Mouse (Mus musculus) myocyte (in vitro differentiated cells): Measurements from ENCODE around the gene H2-Ke6. TPM values are rescaled to one million over a fixed set of nuclear protein-coding genes. Genes with fewer than 3 reads are reported as not detected.

Source experiments
- H3K27me3 ChIP-seq: one replicate; pipeline ENCODE4 v1.6.1; 2011; ENCODE audit not compliant: control insufficient read depth, insufficient read depth, insufficient read length
- H3K36me3 ChIP-seq: one replicate; pipeline ENCODE4 v1.6.1; 2011; ENCODE audit not compliant: control insufficient read depth, insufficient read depth
- H3K4me2 ChIP-seq: one replicate; pipeline ENCODE4 v1.6.1; 2011; ENCODE audit warnings: low read depth, control low read depth
- H3K4me3 ChIP-seq: one replicate; pipeline ENCODE4 v1.5.1; 2011; ENCODE audit warnings: mild to moderate bottlenecking, control low read depth, moderate library complexity
- H3K79me2 ChIP-seq: one replicate; pipeline ENCODE4 v1.6.1; 2011; ENCODE audit not compliant: control insufficient read depth, insufficient read depth
- H3ac ChIP-seq: one replicate; pipeline ENCODE4 v1.6.1; 2011; ENCODE audit not compliant: control insufficient read depth, insufficient read length
- CEBPB ChIP-seq: IDR thresholded peaks from 2 replicates; pipeline ENCODE4 v1.6.1; 2011; ENCODE audit warnings: mild to moderate bottlenecking, moderate library complexity; ENCODE audit not compliant: poor library complexity, insufficient read depth, severe bottlenecking
- E2F4 ChIP-seq: IDR thresholded peaks from one replicate; pipeline ENCODE4 v1.6.1; 2011; ENCODE audit warnings: mild to moderate bottlenecking, control low read depth, moderate library complexity; ENCODE audit not compliant: insufficient read depth
- MAX ChIP-seq: IDR thresholded peaks from one replicate; pipeline ENCODE4 v1.6.1; 2011; ENCODE audit warnings: low read depth, mild to moderate bottlenecking, control low read depth
- MYOD1 ChIP-seq, 3 experiments: IDR thresholded peaks; one replicate each; pipeline ENCODE4 v1.6.1; 2011; ENCODE audit warnings: control low read depth in 2 of 3, low read depth in 2 of 3, mild to moderate bottlenecking in 2 of 3, moderate library complexity in 1 of 3; ENCODE audit not compliant: insufficient read length in 2 of 3, control insufficient read depth in 1 of 3
- MYOG ChIP-seq, 3 experiments: IDR thresholded peaks; one replicate each; pipeline ENCODE4 v1.6.1; 2011; ENCODE audit warnings: control low read depth in 2 of 3, low read depth in 2 of 3, mild to moderate bottlenecking in 2 of 3; ENCODE audit not compliant: insufficient read length in 2 of 3, control insufficient read depth in 1 of 3, insufficient read depth in 1 of 3
- POLR2A ChIP-seq: IDR thresholded peaks from one replicate; pipeline ENCODE4 v1.6.1; 2011; ENCODE audit warnings: low read depth, mild to moderate bottlenecking, control low read depth, moderate library complexity; ENCODE audit not compliant: insufficient read length
- POLR2AphosphoS2 ChIP-seq: IDR thresholded peaks from one replicate; pipeline ENCODE4 v1.6.1; 2011; ENCODE audit warnings: low read depth, control low read depth; ENCODE audit not compliant: insufficient read length
- REST ChIP-seq: IDR thresholded peaks from one replicate; pipeline ENCODE4 v1.6.1; 2011; ENCODE audit warnings: mild to moderate bottlenecking, control low read depth, moderate library complexity; ENCODE audit not compliant: insufficient read depth, insufficient read length
- SRF ChIP-seq: IDR thresholded peaks from one replicate; pipeline ENCODE4 v1.6.1; 2011; ENCODE audit warnings: low read depth; ENCODE audit not compliant: control insufficient read depth, insufficient read length
- TCF12 ChIP-seq: IDR thresholded peaks from one replicate; pipeline ENCODE4 v1.6.1; 2011; ENCODE audit warnings: mild to moderate bottlenecking, control low read depth; ENCODE audit not compliant: poor library complexity, insufficient read depth, severe bottlenecking
- TCF3 ChIP-seq: IDR thresholded peaks from one replicate; pipeline ENCODE4 v1.6.1; 2011; ENCODE audit warnings: low read depth, control low read depth; ENCODE audit not compliant: insufficient read length
- USF1 ChIP-seq: IDR thresholded peaks from one replicate; pipeline ENCODE4 v1.6.1; 2011; ENCODE audit warnings: low read depth, mild to moderate bottlenecking, control low read depth, moderate library complexity
- polyA plus RNA-seq: library from polyadenylated mRNA; unstranded; fragments of >200 nt; fragmentation: generic; extraction: Trizol; gene quantifications from one replicate; pipeline ENCODE4 v1.2.1, GENCODE M21; 2012; ENCODE audit warnings: missing spikeins

The H2-Ke6 gene
- polyA plus RNA-seq, 1 experiment: 51.1 TPM

- H3K79me2 ChIP-seq: peaks cover 2% of the 10 kb centered on the region
- H3K36me3 ChIP-seq: peaks cover 5% of the 10 kb centered on the region
- TF ChIP-seq USF1: no peak
- no peak for TF ChIP-seq MAX
- no peak for TF ChIP-seq POLR2A
- TF ChIP-seq TCF12: no peak
- TF ChIP-seq SRF: no peak
- no peak for TF ChIP-seq TCF3
- no peak overlapping the region for H3K4me3 ChIP-seq
- H3K4me2 ChIP-seq: no peak overlapping the region
- H3K27me3 ChIP-seq: no peaks in the 10 kb centered on the region
- H3ac ChIP-seq: no peak overlapping the region
Measured at GRCm38 (mm10) chr17:34038440-34038839, 10.6 kb upstream of the H2-Ke6 start.

GRCm38 (mm10) chr17:34037241-34037640 lies 9.4 kb upstream of the H2-Ke6 start:
- H3K4me3 ChIP-seq: no peak overlapping the region
- H3K4me2 ChIP-seq: no peak overlapping the region
- no peak for TF ChIP-seq TCF3
- no peak for TF ChIP-seq TCF12
- TF ChIP-seq POLR2A: no peak
- TF ChIP-seq USF1: no peak
- no peak for TF ChIP-seq MYOD1 (IDR thresholded peaks at IDR 0.05; ENCODE audit: control insufficient read depth in 1 of 3, insufficient read length in 2 of 3, low read depth in 2 of 3)
- no peak for TF ChIP-seq E2F4
- no peak for TF ChIP-seq SRF
- no peak for TF ChIP-seq MAX
- TF ChIP-seq MYOG (IDR thresholded peaks at IDR 0.05; ENCODE audit: control insufficient read depth in 1 of 3, insufficient read depth in 1 of 3, insufficient read length in 2 of 3, low read depth in 2 of 3): no peak
- TF ChIP-seq POLR2AphosphoS2: no peak
- no peak for TF ChIP-seq CEBPB
- no peak for TF ChIP-seq REST
- H3K36me3 ChIP-seq: peaks cover 5% of the 10 kb centered on the region
- peaks cover 14% of the 10 kb centered on the region for H3K79me2 ChIP-seq
- H3ac ChIP-seq: no peak overlapping the region
- H3K27me3 ChIP-seq: no peaks in the 10 kb centered on the region

- TF ChIP-seq MYOD1 (IDR thresholded peaks at IDR 0.05; ENCODE audit: control insufficient read depth in 1 of 3, insufficient read length in 2 of 3, low read depth in 2 of 3) (no peak), TCF12 (no peak), REST (no peak), USF1 (no peak), CEBPB (no peak), MAX (no peak)
- Histone ChIP-seq H3ac (no peak overlapping the region), H3K4me3 (no peak overlapping the region), H3K4me2 (no peak overlapping the region), H3K79me2 (peaks cover 15% of the 10 kb centered on the region), H3K27me3 (no peaks in the 10 kb centered on the region), H3K36me3 (peaks cover 5% of the 10 kb centered on the region)
Measured at GRCm38 (mm10) chr17:34036647-34037046, 8.8 kb upstream of the H2-Ke6 start.

GRCm38 (mm10) chr17:34035517-34035916 lies 7.7 kb upstream of the H2-Ke6 start:
- Histone ChIP-seq H3K79me2 (peaks cover 24% of the 10 kb centered on the region), H3K36me3 (peaks cover 5% of the 10 kb centered on the region)
- TF ChIP-seq MAX (no peak), E2F4 (no peak), CEBPB (no peak), SRF (no peak), REST (no peak), POLR2AphosphoS2 (no peak), USF1 (no peak), POLR2A (no peak), TCF12 (no peak), MYOD1 (IDR thresholded peaks at IDR 0.05; ENCODE audit: control insufficient read depth in 1 of 3, insufficient read length in 2 of 3, low read depth in 2 of 3) (no peak)

GRCm38 (mm10) chr17:34034064-34034463 lies 6.2 kb upstream of the H2-Ke6 start:
- H3K4me3 ChIP-seq: no peak overlapping the region
- H3K36me3 ChIP-seq: peaks cover 7% of the 10 kb centered on the region
- H3K27me3 ChIP-seq: no peaks in the 10 kb centered on the region

More at GRCm38 (mm10) chr17:34035517-34035916, 7.7 kb upstream of the H2-Ke6 start:
- no peaks in the 10 kb centered on the region for H3K27me3 ChIP-seq
- H3ac ChIP-seq: no peak overlapping the region
- no peak overlapping the region for H3K4me2 ChIP-seq
- H3K4me3 ChIP-seq: no peak overlapping the region

More at GRCm38 (mm10) chr17:34034064-34034463, 6.2 kb upstream of the H2-Ke6 start:
- no peak overlapping the region for H3K4me2 ChIP-seq
- TF ChIP-seq POLR2AphosphoS2: peak; percentile 22
- TF ChIP-seq TCF12: no peak
- no peak for TF ChIP-seq TCF3
- no peak for TF ChIP-seq REST
- TF ChIP-seq POLR2A: no peak
- peaks cover 39% of the 10 kb centered on the region for H3K79me2 ChIP-seq
- no peak overlapping the region for H3ac ChIP-seq
